Mouse (Mus musculus) megakaryocyte, embryonic 14.5 days (primary cell): ENCODE measurements around the gene Ermap.

Experiments used
- FLI1 ChIP-seq: IDR thresholded peaks from 2 replicates; pipeline ENCODE4 v1.6.1; 2012; ENCODE audit warnings: low read length, inconsistent platforms, mixed read lengths
- GATA1 ChIP-seq: IDR thresholded peaks from 3 replicates; pipeline ENCODE4 v1.6.1; 2012; ENCODE audit warnings: mixed read lengths, low read length, inconsistent platforms, borderline replicate concordance

DNA sequence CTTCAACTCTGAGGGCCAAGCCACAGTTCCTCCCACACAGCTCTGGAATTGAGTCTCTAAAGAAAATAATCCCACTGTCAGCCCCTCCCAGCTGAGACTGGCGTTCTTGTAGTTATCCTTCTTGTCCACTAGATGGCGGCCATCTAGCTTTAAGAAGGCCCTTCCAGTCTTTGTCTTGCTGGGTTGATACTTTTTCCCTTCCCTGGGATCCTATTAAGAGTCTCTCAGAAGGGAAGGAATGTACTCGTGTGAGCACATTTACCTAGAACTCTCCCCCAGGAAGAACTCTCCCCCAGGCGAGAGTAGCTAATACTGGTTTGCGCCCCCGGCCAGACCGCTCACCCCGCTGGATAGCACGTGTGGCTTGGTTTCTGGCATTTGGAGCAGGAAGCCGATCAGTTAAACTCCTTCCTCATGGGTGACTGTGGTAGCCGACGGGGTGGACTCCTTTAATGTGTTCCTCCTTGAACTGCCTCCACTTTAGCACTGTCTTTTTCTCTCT is 49.4 kb upstream of the Ermap start:
- TF ChIP-seq GATA1 (0 out of 3 replicates have a peak, but pooled peaks have one; percentile 19), FLI1 (no peak)
